Mouse (Mus musculus): Measurements from ENCODE around the gene Il6st.

Il6st gene

GRCm38 (mm10) chr13:112447108-112447665 lies 16.7 kb upstream of the Il6st start:
- no peak for DNase-seq

GRCm38 (mm10) chr13:112450210-112450609 lies 13.7 kb upstream of the Il6st start:
- DNase-seq, result no peak

DNA sequence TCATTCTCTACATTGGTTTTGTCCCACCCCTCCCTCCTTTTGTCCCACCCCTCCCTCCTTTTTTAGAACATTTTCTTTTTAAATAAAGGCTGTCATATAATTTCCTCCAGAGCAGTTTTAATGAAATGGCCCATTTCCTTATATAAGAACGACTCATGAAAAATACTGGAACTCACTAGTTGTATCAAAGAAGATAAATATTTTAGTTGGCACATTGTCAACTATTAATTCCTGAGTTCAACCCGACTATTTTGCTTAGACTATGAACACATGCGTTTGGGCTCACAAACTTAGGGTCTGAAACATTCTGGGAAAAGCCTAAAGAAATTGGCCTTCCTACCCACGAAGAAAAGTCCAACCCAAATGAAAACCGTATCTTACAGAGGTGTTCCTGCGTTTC lies 6.5 kb upstream of the Il6st start:
- no peak for DNase-seq

DNA sequence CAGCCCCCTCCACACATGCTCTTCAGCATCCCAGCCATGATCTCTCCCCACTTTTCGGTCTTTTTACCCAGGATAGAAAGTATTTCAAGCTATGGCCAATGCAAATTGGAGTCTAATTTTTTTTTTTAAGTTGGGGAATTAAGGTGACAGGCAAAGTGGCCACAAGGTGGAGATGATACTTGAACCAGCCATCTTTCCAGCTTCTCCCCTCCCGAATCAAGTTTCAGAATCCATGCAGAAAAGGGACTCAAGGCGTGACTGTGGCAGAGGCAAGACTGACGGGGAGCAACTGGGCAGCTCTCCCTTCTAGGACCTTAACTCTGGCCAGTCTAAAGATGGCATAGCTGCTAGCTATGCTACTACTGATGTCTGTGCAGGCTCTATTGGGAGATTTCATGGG lies 5.9 kb upstream of the Il6st start:
- no peak for DNase-seq

DNA sequence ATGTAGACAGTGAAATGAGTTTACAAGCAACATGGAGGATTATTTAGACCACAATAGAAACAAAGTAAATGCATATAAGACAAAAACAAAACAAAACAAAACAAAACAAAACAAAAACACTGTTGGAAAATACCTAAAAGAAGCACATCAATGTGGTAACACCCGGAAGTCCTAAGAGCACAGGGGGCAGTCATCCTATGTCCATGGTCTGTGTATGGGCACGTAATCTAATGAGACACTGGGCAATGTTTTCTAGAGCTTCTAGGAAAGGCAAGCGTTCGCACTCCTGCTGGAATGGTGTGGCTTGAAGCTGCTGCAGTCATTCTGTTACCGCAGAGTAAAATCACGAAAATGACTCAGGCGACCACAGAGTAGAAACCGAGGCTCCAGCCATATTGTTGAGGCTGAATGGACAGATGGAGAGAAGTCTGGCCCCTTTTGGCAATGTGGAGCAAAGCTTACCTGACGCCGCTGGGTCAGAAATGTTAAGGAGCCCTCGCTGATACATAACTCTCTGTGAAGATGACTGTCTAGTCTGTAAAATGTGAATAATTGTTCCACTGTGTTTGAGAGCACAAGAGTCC lies 5.3 kb upstream of the Il6st start:
- DNase-seq, result no peak

- DNase-seq, result no peak
Measured at GRCm38 (mm10) chr13:112459956-112460355, 3.9 kb upstream of the Il6st start.

GRCm38 (mm10) chr13:112462411-112462987 lies 1.4 kb upstream of the Il6st start:
- DNase-seq, result no peak

DNA sequence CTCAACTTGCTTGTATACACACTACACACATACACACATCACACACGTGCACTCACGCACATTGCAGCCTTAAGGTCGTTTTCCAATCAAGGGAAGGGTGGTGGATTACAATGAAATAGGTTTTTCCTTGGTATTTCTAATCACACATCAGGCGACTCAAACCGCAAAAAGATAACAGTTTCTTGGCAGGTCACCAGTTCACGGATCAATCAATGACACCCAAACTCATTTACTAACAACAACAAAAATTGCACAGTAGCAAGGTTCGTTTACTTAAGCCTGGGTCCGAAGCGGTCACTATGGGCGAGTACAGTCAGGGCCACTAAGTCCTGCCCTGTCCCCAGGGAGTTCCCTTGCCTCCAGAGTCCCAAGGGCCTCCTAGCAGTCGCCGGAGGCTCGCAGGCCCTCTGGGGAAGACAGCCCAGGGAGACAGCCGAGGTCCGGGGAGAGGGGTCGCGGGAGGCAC lies 500 bp upstream of the Il6st start:
- DNase-seq, result no peak

DNA sequence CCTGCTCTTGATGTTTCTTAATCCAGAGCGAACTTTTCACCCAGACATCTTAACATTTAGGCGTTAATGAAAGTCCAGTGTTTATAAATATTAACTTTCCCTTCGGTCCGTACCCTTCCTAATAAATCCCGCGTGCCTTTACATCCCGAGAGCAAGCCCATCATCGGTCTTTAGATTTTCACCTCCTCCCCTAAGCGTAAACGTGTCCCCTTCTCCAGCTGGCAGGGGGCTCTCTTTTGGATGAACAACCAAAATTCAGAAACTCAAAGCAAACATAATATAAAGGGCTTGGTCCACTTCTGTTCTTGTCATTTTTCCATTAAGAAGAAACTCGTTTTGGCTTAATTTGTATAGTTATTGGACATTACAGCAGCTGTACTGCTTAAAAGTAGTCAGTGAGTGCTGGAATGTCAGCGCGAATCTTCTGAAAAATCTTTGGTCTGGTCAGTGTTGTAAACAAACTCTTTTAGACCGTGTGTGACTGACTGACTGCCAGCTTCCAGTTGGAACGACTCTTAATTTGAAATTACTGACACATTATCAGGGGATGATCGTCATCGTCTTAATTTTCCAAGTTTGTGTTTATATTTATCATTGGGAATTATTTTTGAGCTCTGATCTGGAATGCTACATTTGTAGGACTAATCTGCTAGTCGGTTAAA lies 887 bp downstream of the Il6st start:
- no peak for DNase-seq

- DNase-seq, result no peak
Measured at GRCm38 (mm10) chr13:112465585-112465984, 1.7 kb downstream of the Il6st start.

DNA sequence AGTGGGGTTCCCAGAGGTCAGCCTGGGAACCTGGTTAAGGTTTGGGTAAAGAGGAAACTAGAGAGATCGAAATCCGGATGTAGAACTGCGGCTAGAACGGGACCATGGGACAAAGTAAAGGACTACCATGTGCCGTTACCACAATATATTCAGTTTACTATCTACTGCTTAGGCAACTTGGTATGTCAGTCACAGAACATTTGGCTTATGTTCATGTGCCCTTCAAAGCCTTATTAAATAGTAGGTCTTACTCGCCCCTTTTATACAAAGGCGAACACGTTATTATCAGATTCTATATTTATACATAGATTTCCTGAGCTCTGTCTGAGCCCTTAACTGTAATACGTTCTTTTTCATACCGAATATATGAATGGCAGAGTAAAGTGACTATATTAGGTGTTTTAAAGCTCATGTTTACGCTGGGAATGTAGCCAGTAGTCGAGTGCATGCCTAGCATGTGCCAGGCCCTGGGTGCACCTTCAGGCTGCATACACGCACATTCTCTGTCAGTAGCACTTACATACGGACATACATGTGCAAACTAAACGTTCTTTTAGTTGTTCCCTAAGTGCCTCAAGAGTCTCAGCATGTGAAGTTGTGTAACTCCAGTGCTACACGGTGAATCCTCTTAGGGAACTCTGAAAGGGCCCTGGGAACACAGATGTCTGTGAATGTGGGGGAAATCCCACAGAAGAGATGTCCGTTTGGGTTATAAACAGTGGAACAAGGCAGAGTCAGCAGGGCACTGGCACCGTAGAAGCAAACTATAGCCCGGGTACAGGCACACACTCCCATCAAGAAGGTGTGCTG lies 2.5 kb downstream of the Il6st start:
- DNase-seq, result no peak

DNA sequence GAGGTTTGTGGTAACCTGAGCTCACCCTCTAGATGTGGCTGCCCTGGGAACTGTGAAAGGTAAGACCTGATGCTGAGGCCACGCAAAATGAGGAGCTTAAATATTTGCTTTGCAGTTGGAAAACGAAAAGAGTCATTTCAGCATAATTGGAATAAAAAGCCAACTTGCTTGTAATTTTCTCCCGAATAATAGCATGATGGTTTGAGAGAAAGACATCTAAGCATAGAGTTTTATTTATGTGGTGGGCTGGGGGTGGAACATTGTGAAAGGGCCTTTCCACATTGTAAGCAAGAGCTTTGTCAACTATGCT lies 3.0 kb downstream of the Il6st start:
- DNase-seq, result no peak

- DNase-seq, result no peak
Measured at GRCm38 (mm10) chr13:112467384-112467783, 3.5 kb downstream of the Il6st start.

- no peak for DNase-seq
Measured at GRCm38 (mm10) chr13:112469491-112469890, 5.6 kb downstream of the Il6st start.

- DNase-seq, result no peak
Measured at GRCm38 (mm10) chr13:112471201-112471600, 7.3 kb downstream of the Il6st start.

GRCm38 (mm10) chr13:112472401-112473023 lies 8.6 kb downstream of the Il6st start:
- no peak for DNase-seq

DNA sequence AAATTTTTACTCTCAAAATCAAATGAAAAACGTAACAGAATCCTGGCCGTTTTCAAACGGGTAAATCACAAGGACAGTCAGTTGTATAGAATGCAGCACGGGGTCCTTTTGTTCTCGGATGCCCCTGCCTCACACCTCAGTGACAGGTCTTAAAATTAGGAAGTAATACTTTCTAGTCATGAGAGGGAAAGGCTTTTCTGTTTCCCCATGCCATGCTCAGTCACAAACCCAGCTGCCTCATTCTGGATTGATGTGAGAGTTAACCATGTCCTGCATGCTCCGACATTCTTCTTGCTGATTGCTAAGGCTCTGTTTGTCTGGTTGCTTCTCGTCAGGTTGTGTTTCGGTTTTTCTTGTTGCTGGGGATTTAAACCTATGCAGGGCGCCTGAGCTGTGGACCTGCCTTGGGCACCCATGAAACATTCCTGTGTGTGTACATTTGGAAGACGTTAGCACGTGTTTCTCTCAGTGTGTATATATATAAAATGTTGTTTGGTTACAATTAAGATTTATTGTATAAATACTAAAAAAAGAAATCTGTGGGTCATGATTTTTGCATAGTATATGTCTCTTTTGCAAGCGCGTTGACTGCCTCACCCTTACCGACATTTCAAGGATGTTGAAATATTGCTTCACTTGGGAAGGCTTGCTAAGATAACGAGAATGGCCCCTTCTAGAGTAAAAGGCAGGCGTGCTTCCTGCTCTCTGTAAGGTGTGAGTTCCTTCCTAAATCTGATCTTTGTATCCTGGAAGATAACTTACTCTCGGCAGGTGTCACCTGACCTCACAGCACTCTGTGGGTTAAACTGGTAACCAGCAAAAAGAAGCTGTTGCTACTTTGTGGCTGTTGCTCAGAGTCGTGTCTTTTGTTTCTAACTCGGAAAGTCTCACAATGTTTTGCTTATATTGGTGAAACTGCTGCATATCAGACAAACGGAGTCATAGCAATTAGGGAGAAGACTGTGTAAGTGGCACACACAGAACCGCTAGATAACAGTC lies 10.2 kb downstream of the Il6st start:
- DNase-seq, result no peak

- DNase-seq, result no peak
Measured at GRCm38 (mm10) chr13:112479032-112479431, 15.2 kb downstream of the Il6st start.

GRCm38 (mm10) chr13:112479926-112480325 lies 16.1 kb downstream of the Il6st start:
- no peak for DNase-seq

DNA sequence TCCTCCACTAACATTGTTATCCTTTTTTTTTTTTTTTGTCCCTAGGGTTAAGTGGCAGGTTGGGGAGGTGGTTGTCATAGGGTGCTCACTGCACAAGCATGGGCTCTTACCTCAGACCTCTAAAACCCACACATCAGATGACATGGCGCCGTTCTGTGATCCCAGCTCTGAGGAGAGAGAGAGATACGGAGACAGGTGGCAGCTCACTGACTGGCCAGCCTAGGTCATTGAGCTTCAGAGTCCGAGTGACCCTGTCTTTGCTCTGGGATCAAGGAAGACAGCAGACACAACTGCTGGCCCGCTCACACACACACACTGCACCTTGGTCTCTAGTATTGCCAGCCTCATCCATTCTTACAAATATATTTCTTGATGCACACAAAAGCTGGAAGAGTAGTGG lies 18.7 kb downstream of the Il6st start:
- DNase-seq, result no peak

GRCm38 (mm10) chr13:112483015-112483414 lies 19.1 kb downstream of the Il6st start:
- DNase-seq, result no peak

- no peak for DNase-seq
Measured at GRCm38 (mm10) chr13:112486236-112486635, 22.4 kb downstream of the Il6st start.
